In genomic region chr19:59942716-59943321, GRCm38 (mm10) we compare ENCODE assay signal across 8 mouse cellular contexts. TPM values are rescaled to one million over a fixed set of nuclear protein-coding genes. Genes with fewer than 3 reads are reported as not detected.
DNase-seq lines count a peak whose midpoint lies in the region; ATAC-seq and TF ChIP-seq lines count a peak whose summit lies in the region.

No protein-coding gene starts in this region.

- no peaks in the 10 kb centered on the region for H3K36me3 ChIP-seq in spleen, adult 2 months (ENCODE audit: control insufficient read depth, insufficient read depth, low read length)
- H3K36me3 ChIP-seq in hindbrain, embryonic 10.5 days = no peaks in the 10 kb centered on the region
- no peaks in the 10 kb centered on the region for H3K36me3 ChIP-seq in neural tube, embryonic 15.5 days

- peak overlapping the region; percentile 63 for H3K4me2 ChIP-seq in neural tube, embryonic 15.5 days

- peak overlapping the region; percentile 95 for H3K9ac ChIP-seq in neural tube, embryonic 15.5 days (replicated peaks)

- no peaks in the 10 kb centered on the region; the same call in 1 of the 2 replicates for H3K4me1 ChIP-seq in spleen, adult 2 months (ENCODE audit: control insufficient read depth, insufficient read depth, insufficient read length)
- peaks cover 9% of the 10 kb centered on the region for H3K4me1 ChIP-seq in hindbrain, embryonic 10.5 days (replicated peaks)
- H3K4me1 ChIP-seq in neural tube, embryonic 15.5 days = peaks cover 29% of the 10 kb centered on the region

- H3K4me3 ChIP-seq in spleen, adult 2 months (ENCODE audit: extremely low read depth, insufficient read depth, insufficient read length) = peak overlapping the region; percentile 94
- H3K4me3 ChIP-seq in hindbrain, embryonic 10.5 days = peak overlapping the region; percentile 82
- H3K4me3 ChIP-seq in neural tube, embryonic 15.5 days (replicated peaks) = peak overlapping the region; percentile 87

- no peaks in the 10 kb centered on the region for H3K9me3 ChIP-seq in hindbrain, embryonic 10.5 days
- no peaks in the 10 kb centered on the region for H3K9me3 ChIP-seq in neural tube, embryonic 15.5 days (replicated peaks)

- 3% methylated on average over 26 of the region's 27 CpGs for WGBS in spleen, adult 2 months
- WGBS in hindbrain, embryonic 10.5 days = under 1% methylated on average over 27 of the region's 27 CpGs
- WGBS in neural tube, embryonic 15.5 days = 1% methylated on average over 19 of the region's 27 CpGs

- TF ChIP-seq CTCF in spleen, adult 2 months (IDR thresholded peaks at IDR 0.05; ENCODE audit: extremely low read depth, insufficient read depth, insufficient read length, insufficient replicate concordance) = no peak

- ATAC-seq in common myeloid progenitor, adult 5-6 weeks (replicated peaks; ENCODE audit: low read depth, poor library complexity, severe bottlenecking) = peak; percentile 7; the same call in 1 of the 2 replicates
- ATAC-seq in neural tube, embryonic 15.5 days (ENCODE audit: low FRiP score) = peak; percentile 87

- TF ChIP-seq POLR2A in spleen, adult 2 months (IDR thresholded peaks at IDR 0.05; ENCODE audit: low read depth, low read length) = no peak

- no peaks in the 10 kb centered on the region for H3K27me3 ChIP-seq in spleen, adult 2 months (ENCODE audit: control insufficient read depth, insufficient read depth, low read length)
- peaks cover 4% of the 10 kb centered on the region; the same call in 1 of the 2 replicates for H3K27me3 ChIP-seq in hindbrain, embryonic 10.5 days (ENCODE audit: insufficient read depth, poor library complexity, severe bottlenecking)
- H3K27me3 ChIP-seq in neural tube, embryonic 15.5 days (replicated peaks) = no peaks in the 10 kb centered on the region

- H3K27ac ChIP-seq in spleen, adult 2 months (ENCODE audit: insufficient read depth, low read length) = peak overlapping the region; percentile 96
- H3K27ac ChIP-seq in hindbrain, embryonic 10.5 days = peak overlapping the region; percentile 98
- peak overlapping the region; percentile 92 for H3K27ac ChIP-seq in neural tube, embryonic 15.5 days (replicated peaks)

- peak in 1 of 2 experiments; percentile 18 for DNase-seq in spleen, adult 2 months (ENCODE audit: low read depth in 1 of 2, low spot score in 2 of 2)
- no peak for DNase-seq in spleen, adult 18-20 months
- no peak for DNase-seq in hindbrain, embryonic 10.5 days (ENCODE audit: low spot score)
- DNase-seq in liver = peak; percentile 7
- DNase-seq in urinary bladder, postnatal 36 days (ENCODE audit: low spot score in 2 of 2) = no peak
- no peak for DNase-seq in gastrocnemius, postnatal 4 days (ENCODE audit: low spot score in 2 of 2)

RNA-seq across cellular contexts. Expression of gene Rab11fip2, which starts 0.6 kb away (rescaled TPM):
- polyA plus RNA-seq in spleen, adult 2 months (2012; rRNA removed) = 1.1 and 1.3 TPM in 2 replicates
- 19.4 and 25.3 TPM in 2 replicates for total RNA-seq in common myeloid progenitor, adult 5-6 weeks (2017)
- 2.2 and 2.7 TPM in 2 replicates for polyA plus RNA-seq in hindbrain, embryonic 10.5 days (2016; fragmentation: Nextera tagmentation; extraction: Ambion mirVana)
- polyA plus RNA-seq in neural tube, embryonic 15.5 days (2015; fragmentation: Nextera tagmentation; extraction: Ambion mirVana) = 8.8 and 9.0 TPM in 2 replicates
- total RNA-seq in gastrocnemius, postnatal 4 days (2021) = 10 to 100 TPM; 19.9 to 22.2 TPM
